Mouse (Mus musculus) embryonic facial prominence, embryonic 14.5 days (tissue): ENCODE measurements at regions not wholly inside any gene's neighbourhood (a gene's known extent, or its start where the extent isn't known, plus 50 kb on each side); places are given as distances from the start of the nearest gene placed in this dataset.

ENCODE experiments used
- ATAC-seq: fragments of 200-750 bp; cut with Nextera tagmentation; 2 replicates; pipeline ENCODE4 v1.8.0; 2017; ENCODE audit warnings: low read depth, moderate number of reproducible peaks, moderate TSS enrichment
- DNase-seq: peaks from one replicate; pipeline ENCODE4 v3.0.0-alpha.2; 2015; ENCODE audit warnings: low spot score
- H3K27ac ChIP-seq: fragments of 300-500 bp; sonication (generic); replicated peaks from 2 replicates; pipeline ENCODE4 v1.5.1; 2014; ENCODE audit warnings: low read depth, mild to moderate bottlenecking, low read length, moderate library complexity
- H3K27me3 ChIP-seq: fragments of 300-500 bp; sonication (generic); replicated peaks from 2 replicates; pipeline ENCODE4 v1.6.1; 2014; ENCODE audit warnings: low read length; ENCODE audit not compliant: control insufficient read depth, insufficient read depth
- H3K36me3 ChIP-seq: fragments of 300-500 bp; sonication (generic); 2 replicates; pipeline ENCODE4 v1.6.1; 2014; ENCODE audit warnings: low read length, mixed read lengths; ENCODE audit not compliant: control insufficient read depth, insufficient read depth
- H3K4me1 ChIP-seq: fragments of 300-500 bp; sonication (generic); 2 replicates; pipeline ENCODE4 v1.6.1; 2014; ENCODE audit warnings: antibody characterized with exemption, low read length; ENCODE audit not compliant: control insufficient read depth, insufficient read depth
- H3K4me2 ChIP-seq: fragments of 300-500 bp; sonication (generic); 2 replicates; pipeline ENCODE4 v1.6.1; 2014; ENCODE audit warnings: low read depth, mild to moderate bottlenecking, low read length, moderate library complexity, mixed read lengths
- H3K4me3 ChIP-seq: fragments of 300-500 bp; sonication (generic); 2 replicates; pipeline ENCODE4 v1.5.1; 2014; ENCODE audit warnings: low read depth, mild to moderate bottlenecking, low read length
- H3K9ac ChIP-seq: fragments of 300-500 bp; sonication (generic); 2 replicates; pipeline ENCODE4 v1.6.1; 2014; ENCODE audit warnings: low read depth, mild to moderate bottlenecking, low read length, moderate library complexity, mixed read lengths
- H3K9me3 ChIP-seq: fragments of 300-500 bp; sonication (generic); 2 replicates; pipeline ENCODE4 v1.6.1; 2016; ENCODE audit warnings: low read length; ENCODE audit not compliant: control insufficient read depth
- WGBS: fragments of 180-500 bp; shearing (Covaris S2); extraction: QIAGEN DNeasy Blood & Tissue Kit; methylation state at CpG from one replicate; pipeline ENCODE4 v1.1.7; 2014; 5-methylcytosine and 5-hydroxymethylcytosine counted together

GRCm38 (mm10) chr13:92988600-92988999 is 144.0 kb downstream of the Mtx3 start:
- H3K4me3 ChIP-seq = no peak overlapping the region
- H3K4me2 ChIP-seq = no peak overlapping the region
- no peaks in the 10 kb centered on the region for H3K36me3 ChIP-seq
- H3K4me1 ChIP-seq = no peaks in the 10 kb centered on the region
- ATAC-seq (no peak), DNase-seq (no peak)
- no peak overlapping the region for H3K27ac ChIP-seq
- no peaks in the 10 kb centered on the region for H3K27me3 ChIP-seq
- H3K9me3 ChIP-seq = no peaks in the 10 kb centered on the region
- 85% methylated on average over 9 of the region's 9 CpGs for WGBS
- no peak overlapping the region for H3K9ac ChIP-seq

GRCm38 (mm10) chr13:92990316-92991206 is 146.0 kb downstream of the Mtx3 start:
- H3K9me3 ChIP-seq = no peaks in the 10 kb centered on the region
- H3K4me3 ChIP-seq = no peak overlapping the region
- no peak overlapping the region for H3K4me2 ChIP-seq
- H3K9ac ChIP-seq = no peak overlapping the region
- 52% methylated on average over 14 of the region's 14 CpGs for WGBS
- DNase-seq (peak; percentile 48), ATAC-seq (peak; percentile 68; the same call in 1 of the 2 replicates)
- H3K4me1 ChIP-seq = no peaks in the 10 kb centered on the region
- H3K27me3 ChIP-seq = no peaks in the 10 kb centered on the region
- no peaks in the 10 kb centered on the region for H3K36me3 ChIP-seq
- H3K27ac ChIP-seq = no peak overlapping the region
